Mouse (Mus musculus): ENCODE results near the gene Ulk1.

GRCm38 (mm10) chr5:110852990-110853389, 43.1 kb upstream of the Ulk1 start:
- peak; percentile 59 for TF ChIP-seq CTCF (IDR thresholded peaks at IDR 0.05; ENCODE audit: low read depth)
- no peak for TF ChIP-seq EP300 (IDR thresholded peaks at IDR 0.05; ENCODE audit: low read depth)
